Mouse (Mus musculus): ENCODE results near the gene Ablim2. TPM values are rescaled to one million over a fixed set of nuclear protein-coding genes. Genes with fewer than 3 reads are reported as not detected.

Gene Ablim2
- total RNA-seq, 1 experiment: 1.6 TPM

GRCm38 (mm10) chr5:35728957-35729460 is 28.7 kb upstream of the Ablim2 start:
- Histone ChIP-seq H3K9ac (ENCODE audit: insufficient read depth, low read depth, low read length, poor library complexity, severe bottlenecking) (peak overlapping the region; percentile 56), H3K27ac (ENCODE audit: insufficient read depth, low read depth, low read length, poor library complexity, severe bottlenecking) (no peak overlapping the region), H3K4me3 (ENCODE audit: insufficient read depth in 1 of 2, low read depth in 1 of 2, low read length in 2 of 2, poor library complexity in 1 of 2, severe bottlenecking in 1 of 2) (peak overlapping the region; percentile 24 to 30; a peak in 3 of 4 replicates), H3K9me3 (ENCODE audit: control insufficient read depth, insufficient read depth, low read depth, low read length) (no peaks in the 10 kb centered on the region), H3K36me3 (ENCODE audit: control insufficient read depth, insufficient read depth, low read length, poor library complexity, severe bottlenecking) (no peaks in the 10 kb centered on the region), H3K4me1 (ENCODE audit: control insufficient read depth in 2 of 2, insufficient read depth in 2 of 2, low read length in 2 of 2, poor library complexity in 1 of 2) (peaks cover 4 to 13% of the 10 kb centered on the region in 2 experiments; a peak in 2 of 4 replicates)
- TF ChIP-seq HCFC1 (IDR thresholded peaks at IDR 0.05; ENCODE audit: borderline replicate concordance, insufficient read depth, low read length) (no peak), ZNF384 (IDR thresholded peaks at IDR 0.05; ENCODE audit: low read depth, low read length) (no peak), MAFK (IDR thresholded peaks at IDR 0.05; ENCODE audit: insufficient read depth, low read depth, low read length) (no peak), CHD2 (IDR thresholded peaks at IDR 0.05; ENCODE audit: low read depth, low read length) (no peak), ZC3H11A (IDR thresholded peaks at IDR 0.05; ENCODE audit: borderline replicate concordance, low read depth, low read length) (no peak)
- in situ Hi-C loops (cut with MboI; ENCODE audit: low sequenced_read_pairs in 2 of 2, unreplicated experiment in 2 of 2): no loop called here
- no peak for DNase-seq (ENCODE audit: low read depth, low spot score)

GRCm38 (mm10) chr5:35729844-35730243 is 27.8 kb upstream of the Ablim2 start:
- no peak for DNase-seq (ENCODE audit: low read depth, low spot score)

DNA sequence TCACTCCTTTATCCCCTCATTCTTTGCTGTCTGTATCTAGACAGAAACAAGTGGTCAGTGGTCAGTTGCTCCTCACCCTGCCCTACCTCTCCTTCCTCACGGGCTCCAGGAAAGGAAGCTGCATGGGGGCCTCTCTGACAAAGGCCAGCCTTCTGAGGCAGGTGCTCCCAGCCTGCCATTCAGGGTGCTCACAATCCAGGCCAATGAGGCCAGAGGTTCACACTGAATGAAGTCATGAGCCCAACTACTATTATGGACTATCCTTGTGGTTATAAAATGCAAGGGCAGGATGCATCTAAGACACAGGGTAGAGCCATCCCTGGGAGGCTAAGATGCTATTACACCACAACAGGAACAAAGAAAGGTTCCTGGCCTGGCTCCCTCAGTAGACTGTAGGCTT is 27.1 kb upstream of the Ablim2 start:
- TF ChIP-seq HCFC1 (IDR thresholded peaks at IDR 0.05; ENCODE audit: borderline replicate concordance, insufficient read depth, low read length) (no peak), MAFK (IDR thresholded peaks at IDR 0.05; ENCODE audit: insufficient read depth, low read depth, low read length) (no peak), CHD2 (IDR thresholded peaks at IDR 0.05; ENCODE audit: low read depth, low read length) (no peak), ZC3H11A (IDR thresholded peaks at IDR 0.05; ENCODE audit: borderline replicate concordance, low read depth, low read length) (no peak), ZNF384 (IDR thresholded peaks at IDR 0.05; ENCODE audit: low read depth, low read length) (no peak)
- Histone ChIP-seq H3K4me3 (ENCODE audit: insufficient read depth in 1 of 2, low read depth in 1 of 2, low read length in 2 of 2, poor library complexity in 1 of 2, severe bottlenecking in 1 of 2) (no peak overlapping the region), H3K4me1 (ENCODE audit: control insufficient read depth in 2 of 2, insufficient read depth in 2 of 2, low read length in 2 of 2, poor library complexity in 1 of 2) (peaks cover 4 to 13% of the 10 kb centered on the region in 2 experiments; a peak in 2 of 4 replicates), H3K9me3 (ENCODE audit: control insufficient read depth, insufficient read depth, low read depth, low read length) (no peaks in the 10 kb centered on the region), H3K9ac (ENCODE audit: insufficient read depth, low read depth, low read length, poor library complexity, severe bottlenecking) (no peak overlapping the region), H3K27ac (ENCODE audit: insufficient read depth, low read depth, low read length, poor library complexity, severe bottlenecking) (no peak overlapping the region), H3K36me3 (ENCODE audit: control insufficient read depth, insufficient read depth, low read length, poor library complexity, severe bottlenecking) (no peaks in the 10 kb centered on the region)
- DNase-seq (ENCODE audit: low read depth, low spot score): no peak
- in situ Hi-C loops (cut with MboI; ENCODE audit: low sequenced_read_pairs in 2 of 2, unreplicated experiment in 2 of 2): no loop called here

More at GRCm38 (mm10) chr5:35729844-35730243, 27.8 kb upstream of the Ablim2 start:
- Histone ChIP-seq H3K9me3 (ENCODE audit: control insufficient read depth, insufficient read depth, low read depth, low read length) (no peaks in the 10 kb centered on the region), H3K36me3 (ENCODE audit: control insufficient read depth, insufficient read depth, low read length, poor library complexity, severe bottlenecking) (no peaks in the 10 kb centered on the region), H3K4me3 (ENCODE audit: insufficient read depth in 1 of 2, low read depth in 1 of 2, low read length in 2 of 2, poor library complexity in 1 of 2, severe bottlenecking in 1 of 2) (no peak overlapping the region), H3K4me1 (ENCODE audit: control insufficient read depth in 2 of 2, insufficient read depth in 2 of 2, low read length in 2 of 2, poor library complexity in 1 of 2) (peaks cover 4 to 13% of the 10 kb centered on the region in 2 experiments; a peak in 2 of 4 replicates), H3K9ac (ENCODE audit: insufficient read depth, low read depth, low read length, poor library complexity, severe bottlenecking) (no peak overlapping the region), H3K27ac (ENCODE audit: insufficient read depth, low read depth, low read length, poor library complexity, severe bottlenecking) (no peak overlapping the region)
- TF ChIP-seq HCFC1 (IDR thresholded peaks at IDR 0.05; ENCODE audit: borderline replicate concordance, insufficient read depth, low read length) (no peak), MAFK (IDR thresholded peaks at IDR 0.05; ENCODE audit: insufficient read depth, low read depth, low read length) (no peak), ZC3H11A (IDR thresholded peaks at IDR 0.05; ENCODE audit: borderline replicate concordance, low read depth, low read length) (no peak), CHD2 (IDR thresholded peaks at IDR 0.05; ENCODE audit: low read depth, low read length) (no peak), ZNF384 (IDR thresholded peaks at IDR 0.05; ENCODE audit: low read depth, low read length) (no peak)
- in situ Hi-C loops (cut with MboI; ENCODE audit: low sequenced_read_pairs in 2 of 2, unreplicated experiment in 2 of 2): no loop called here

- Histone ChIP-seq H3K9me3 (ENCODE audit: control insufficient read depth, insufficient read depth, low read depth, low read length) (no peaks in the 10 kb centered on the region), H3K36me3 (ENCODE audit: control insufficient read depth, insufficient read depth, low read length, poor library complexity, severe bottlenecking) (no peaks in the 10 kb centered on the region), H3K4me1 (ENCODE audit: control insufficient read depth in 2 of 2, insufficient read depth in 2 of 2, low read length in 2 of 2, poor library complexity in 1 of 2) (peaks cover 4 to 13% of the 10 kb centered on the region in 2 experiments; a peak in 2 of 4 replicates), H3K9ac (ENCODE audit: insufficient read depth, low read depth, low read length, poor library complexity, severe bottlenecking) (no peak overlapping the region), H3K27ac (ENCODE audit: insufficient read depth, low read depth, low read length, poor library complexity, severe bottlenecking) (no peak overlapping the region), H3K4me3 (ENCODE audit: insufficient read depth in 1 of 2, low read depth in 1 of 2, low read length in 2 of 2, poor library complexity in 1 of 2, severe bottlenecking in 1 of 2) (no peak overlapping the region)
- in situ Hi-C loops (cut with MboI; ENCODE audit: low sequenced_read_pairs in 2 of 2, unreplicated experiment in 2 of 2): no loop called here
- no peak for DNase-seq (ENCODE audit: low read depth, low spot score)
- TF ChIP-seq ZC3H11A (IDR thresholded peaks at IDR 0.05; ENCODE audit: borderline replicate concordance, low read depth, low read length) (no peak), MAFK (IDR thresholded peaks at IDR 0.05; ENCODE audit: insufficient read depth, low read depth, low read length) (no peak), HCFC1 (IDR thresholded peaks at IDR 0.05; ENCODE audit: borderline replicate concordance, insufficient read depth, low read length) (no peak), ZNF384 (IDR thresholded peaks at IDR 0.05; ENCODE audit: low read depth, low read length) (no peak), CHD2 (IDR thresholded peaks at IDR 0.05; ENCODE audit: low read depth, low read length) (no peak)
Measured at GRCm38 (mm10) chr5:35731006-35731405, 26.7 kb upstream of the Ablim2 start.
